Mouse (Mus musculus) spleen, postnatal 14 days (tissue): ENCODE results near the gene Cdh12.
"Not testable (repeated sequence)": the region's sequence is repeated elsewhere in the genome, so short reads cannot be mapped to it uniquely, and the experiment has no call there.

Experiments used
- DNase-seq, 2 experiments: peaks; one replicate each; pipeline ENCODE4 v3.0.0; 2021 to 2022; ENCODE audit warnings: low spot score in 2 of 2

The Cdh12 gene

DNA sequence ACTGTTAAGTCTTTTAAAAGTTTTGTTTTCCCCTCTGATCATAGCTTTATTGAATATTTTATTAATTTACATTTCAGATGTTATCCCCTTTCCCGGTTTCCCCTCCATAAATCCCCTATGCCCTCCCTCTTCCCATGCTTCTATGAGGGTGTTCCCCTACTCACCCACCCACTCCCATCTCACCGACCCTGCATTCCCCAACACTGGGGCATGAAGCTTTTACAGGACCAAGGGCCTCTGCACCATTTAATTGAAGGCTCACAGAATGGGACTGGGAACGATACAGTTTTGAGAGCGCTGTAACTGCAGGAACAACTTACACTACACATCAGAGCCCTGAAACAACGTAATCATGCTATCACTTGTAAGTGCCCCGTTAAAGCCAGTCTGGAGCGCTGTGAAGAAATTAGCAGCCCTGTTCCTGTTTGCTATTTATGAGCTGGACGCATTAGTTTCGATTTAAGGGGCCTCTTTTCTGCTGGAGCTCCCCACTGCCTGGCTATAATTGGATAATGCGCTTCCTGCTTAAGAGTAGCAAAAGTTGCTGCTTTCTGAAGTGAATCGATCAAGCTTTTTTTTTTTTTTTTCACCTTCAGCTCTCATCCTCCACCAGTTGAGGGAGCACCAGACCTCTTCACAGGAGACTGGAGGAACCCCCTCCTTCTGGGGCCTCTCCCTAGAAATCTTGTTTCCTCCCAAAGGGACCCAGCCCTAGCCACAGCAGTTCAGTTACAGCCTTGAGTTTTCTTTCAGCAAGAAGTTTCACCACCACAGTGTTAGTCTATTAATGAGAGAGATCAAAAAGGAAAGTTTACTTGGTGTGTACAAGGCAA is 660.2 kb downstream of the Cdh12 start:
- no peak for DNase-seq

DNA sequence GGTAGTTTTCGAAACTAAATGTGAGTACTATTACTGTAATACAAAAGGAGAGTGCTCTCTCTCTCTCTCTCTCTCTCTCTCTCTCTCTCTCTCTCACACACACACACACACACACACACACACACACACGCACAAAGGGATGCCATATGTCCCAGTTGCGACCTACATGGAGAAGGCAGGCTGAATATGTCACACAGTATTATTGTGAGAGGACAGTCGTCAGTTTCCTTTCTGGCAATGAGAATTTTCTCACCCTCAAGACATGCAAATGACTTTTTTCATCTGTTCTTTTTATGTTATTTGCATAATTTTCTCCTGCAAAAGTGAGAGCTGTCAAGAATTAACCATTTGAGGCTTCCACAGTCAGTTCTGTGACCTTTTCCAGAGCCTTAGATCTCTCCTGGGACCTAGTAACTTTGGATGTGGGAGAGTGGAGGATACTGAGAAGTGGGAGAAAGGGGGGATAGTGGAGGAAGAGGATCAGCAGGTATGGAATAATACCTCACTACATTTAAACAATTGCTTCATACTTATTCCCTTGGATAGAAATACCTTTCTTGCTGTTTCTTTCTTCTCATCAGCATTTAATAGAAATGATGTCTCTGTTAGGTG is 660.9 kb downstream of the Cdh12 start:
- DNase-seq: no peak

DNA sequence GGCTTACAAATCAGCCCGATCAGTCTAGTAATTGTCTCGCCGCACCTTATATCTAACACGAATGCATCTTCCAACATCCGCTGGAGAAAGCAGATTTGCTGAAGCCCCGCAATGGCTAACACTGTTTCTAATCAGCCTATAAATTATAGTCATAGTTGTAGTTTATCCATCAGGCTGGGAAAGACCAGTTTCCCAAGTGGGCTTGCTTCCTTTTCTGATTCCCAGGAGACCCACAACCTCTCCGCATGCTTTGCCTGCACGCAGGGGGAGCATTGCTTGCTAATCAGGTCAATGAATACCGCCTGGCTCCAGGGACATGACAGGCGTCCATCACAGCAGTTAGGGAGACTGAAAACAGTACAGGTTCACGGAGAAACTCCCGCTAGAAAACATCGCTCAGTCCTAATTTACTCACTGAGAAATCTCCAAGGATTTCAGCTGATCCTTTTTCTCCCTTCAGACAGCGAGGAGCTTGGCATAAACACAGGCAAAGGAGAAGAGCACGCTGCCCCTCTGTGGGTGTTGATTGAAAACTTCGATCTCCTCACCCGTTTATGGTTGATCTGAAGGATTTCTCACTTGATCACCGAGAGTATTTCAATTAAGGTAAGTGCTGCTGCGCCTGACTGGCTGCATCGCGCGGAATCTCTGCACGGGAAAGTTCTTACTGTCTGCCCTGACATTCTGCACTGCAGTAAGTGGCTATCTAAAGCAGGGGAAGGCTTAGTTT is 662.0 kb downstream of the Cdh12 start:
- no peak for DNase-seq

DNA sequence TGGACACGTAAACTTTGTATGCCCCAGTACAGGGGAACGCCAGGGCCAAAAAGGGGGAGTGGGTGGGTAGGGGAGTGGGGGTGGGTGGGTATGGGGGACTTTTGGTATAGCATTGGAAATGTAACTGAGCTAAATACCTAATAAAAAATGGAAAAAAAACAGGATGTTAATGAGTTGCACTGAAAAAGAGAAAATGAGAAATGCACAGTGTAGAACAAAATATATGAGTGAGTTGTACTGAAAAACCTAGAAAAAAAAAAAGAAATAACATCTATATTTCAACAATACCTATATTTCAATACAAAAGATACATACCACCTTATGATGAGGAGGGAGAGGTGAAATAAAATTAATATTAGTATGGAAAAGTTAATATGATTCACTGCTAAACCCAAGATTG is 665.7 kb downstream of the Cdh12 start:
- DNase-seq: not testable (repeated sequence)

DNA sequence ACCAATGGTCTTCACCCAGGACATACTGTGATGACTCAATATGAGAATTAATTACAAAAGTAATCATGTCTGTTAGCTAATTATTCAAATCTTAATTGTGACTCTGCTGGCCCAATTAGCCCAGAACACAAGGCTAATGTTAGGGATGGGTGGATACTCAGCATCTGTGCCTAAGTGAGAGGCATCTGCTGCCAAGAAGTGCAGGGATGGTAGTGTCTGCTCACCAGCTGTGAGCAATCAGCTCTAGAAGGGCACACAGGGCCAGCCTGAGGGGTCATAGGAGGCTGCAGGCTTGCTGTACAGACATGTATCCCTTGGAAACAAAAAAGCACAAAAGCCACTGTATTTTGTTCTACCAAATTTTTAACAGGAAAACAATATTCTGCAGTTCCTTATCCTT is 681.6 kb downstream of the Cdh12 start:
- DNase-seq: no peak

DNA sequence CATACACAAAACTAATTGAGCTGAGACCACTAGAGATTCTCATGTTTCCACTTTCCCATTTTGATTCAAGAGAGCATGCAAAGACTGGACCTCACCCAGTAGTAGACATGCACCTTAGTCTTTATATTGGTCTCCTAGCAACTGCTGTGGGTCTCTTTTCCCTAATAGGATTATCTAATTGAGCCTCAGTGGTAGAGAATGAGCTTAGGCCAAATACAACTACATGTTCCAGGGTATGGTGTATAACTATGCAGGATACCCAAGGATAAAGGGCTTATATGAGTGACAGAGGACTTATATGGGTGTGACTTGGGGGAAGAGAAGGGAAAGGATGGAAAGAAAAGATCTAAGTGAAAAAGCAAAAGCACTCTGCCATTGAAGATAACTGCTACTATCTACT is 683.9 kb downstream of the Cdh12 start:
- DNase-seq: no peak

DNA sequence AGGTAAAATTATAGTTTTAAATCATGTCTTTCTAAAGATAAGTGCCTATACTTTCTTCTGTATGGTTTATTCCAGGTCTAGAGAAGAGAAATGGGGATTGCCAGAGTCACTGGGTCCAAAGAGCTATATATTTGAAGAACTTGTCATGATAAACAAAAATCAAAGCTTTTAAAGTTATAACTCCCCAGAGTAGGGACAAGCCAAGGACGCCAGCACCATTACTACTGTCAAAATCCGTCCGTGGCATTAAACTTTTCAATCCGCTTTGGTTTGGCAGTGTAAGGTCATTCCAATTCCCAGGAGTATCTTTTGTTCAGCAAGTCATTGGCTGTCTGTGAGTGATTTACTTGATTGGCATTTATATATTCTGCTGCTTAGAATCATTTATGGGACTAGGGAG is 697.8 kb downstream of the Cdh12 start:
- DNase-seq: no peak

DNA sequence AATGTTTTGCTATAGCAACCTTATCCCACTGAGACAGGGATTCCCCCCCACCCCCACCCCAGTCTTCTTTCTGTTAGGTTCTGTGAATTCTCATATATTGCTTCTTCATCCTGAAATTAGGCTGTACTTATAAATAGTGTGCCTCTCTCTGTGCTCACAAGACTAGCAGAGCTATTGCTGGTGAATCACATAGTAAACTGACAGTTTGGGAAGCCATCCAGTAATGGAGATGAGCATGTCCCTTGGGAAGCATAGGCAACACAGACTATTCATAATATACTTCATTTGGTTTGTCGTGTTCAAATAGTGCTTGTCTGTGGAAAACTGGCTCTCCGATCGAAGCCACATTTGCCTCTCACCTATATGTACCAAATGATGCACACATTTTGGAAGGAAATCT is 704.5 kb downstream of the Cdh12 start:
- no peak for DNase-seq

DNA sequence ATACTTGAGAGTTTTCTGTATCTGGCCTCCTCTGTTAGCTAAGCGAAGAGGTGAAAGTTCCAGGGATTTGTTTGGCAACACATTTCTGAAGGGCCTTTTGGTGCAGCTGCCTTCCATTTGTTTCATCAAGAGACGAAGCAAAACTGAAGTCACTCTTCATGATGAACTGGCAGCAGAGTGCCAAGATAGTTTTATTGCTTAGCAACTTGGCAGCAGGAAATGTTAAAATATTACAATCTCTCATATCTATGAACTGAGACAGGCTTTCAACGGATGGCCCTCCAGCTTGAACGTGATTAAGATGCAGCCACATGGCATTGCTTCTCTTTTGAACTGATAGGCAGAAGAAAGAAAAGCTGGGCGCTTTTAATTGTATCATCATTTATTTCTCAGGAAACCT is 730.7 kb downstream of the Cdh12 start:
- DNase-seq: no peak

DNA sequence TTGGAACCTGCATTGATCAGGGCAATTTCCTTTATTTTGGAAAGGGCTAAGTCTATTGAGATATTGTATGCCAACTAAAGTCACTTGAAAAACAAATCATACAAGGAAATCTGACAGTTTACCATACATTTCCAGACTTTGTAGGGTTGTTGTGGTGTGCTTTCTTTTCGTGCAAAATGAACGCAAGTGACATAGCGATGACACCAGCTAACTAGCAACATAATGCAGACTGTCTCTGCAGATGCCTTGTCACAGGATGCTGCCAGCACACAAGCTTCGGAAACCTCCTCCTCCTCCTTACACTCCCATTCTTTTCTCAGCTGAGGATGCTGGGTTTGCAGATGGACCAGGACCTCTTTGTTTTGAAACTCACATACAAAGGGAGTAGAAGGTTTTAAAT is 731.1 kb downstream of the Cdh12 start:
- no peak for DNase-seq

DNA sequence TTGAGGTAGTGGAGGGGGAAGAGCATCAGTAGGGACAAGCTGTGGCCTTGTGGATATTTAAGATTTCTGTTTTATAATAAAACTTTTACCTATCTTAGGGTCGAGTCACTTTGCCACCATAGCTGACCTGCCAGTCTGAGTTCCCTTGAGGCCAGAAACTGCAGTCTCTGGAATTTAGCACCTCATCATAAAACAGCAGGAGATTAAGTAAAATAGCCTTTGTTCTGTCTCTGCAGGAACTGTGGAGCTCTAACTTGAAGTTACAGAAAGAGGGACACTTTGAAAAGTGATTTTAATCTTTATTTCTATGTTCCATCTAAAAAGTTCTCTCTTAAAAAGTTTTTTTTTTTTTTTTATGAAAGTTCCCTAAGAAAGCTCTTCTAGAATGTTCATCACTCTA is 736.7 kb downstream of the Cdh12 start:
- DNase-seq: no peak

DNA sequence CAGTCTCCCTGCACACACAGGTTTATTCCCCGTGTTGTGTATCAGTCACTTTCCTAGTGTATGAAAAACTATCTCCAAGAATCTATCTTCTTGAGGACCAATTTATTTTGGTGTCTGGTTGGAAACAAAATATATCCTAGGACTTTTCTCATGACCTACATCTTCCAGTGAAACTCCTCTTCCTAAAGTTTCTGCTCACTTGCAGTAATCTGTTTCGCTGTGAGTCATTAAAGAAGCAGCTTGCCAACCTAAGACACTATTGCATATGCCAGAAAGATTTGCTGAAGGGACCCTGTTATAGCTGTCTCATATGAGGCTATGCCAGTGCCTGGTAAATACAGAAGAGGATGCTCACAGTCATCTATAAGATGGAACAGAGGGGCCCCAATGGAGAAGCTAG is 761.0 kb downstream of the Cdh12 start:
- DNase-seq: not testable (repeated sequence)

DNA sequence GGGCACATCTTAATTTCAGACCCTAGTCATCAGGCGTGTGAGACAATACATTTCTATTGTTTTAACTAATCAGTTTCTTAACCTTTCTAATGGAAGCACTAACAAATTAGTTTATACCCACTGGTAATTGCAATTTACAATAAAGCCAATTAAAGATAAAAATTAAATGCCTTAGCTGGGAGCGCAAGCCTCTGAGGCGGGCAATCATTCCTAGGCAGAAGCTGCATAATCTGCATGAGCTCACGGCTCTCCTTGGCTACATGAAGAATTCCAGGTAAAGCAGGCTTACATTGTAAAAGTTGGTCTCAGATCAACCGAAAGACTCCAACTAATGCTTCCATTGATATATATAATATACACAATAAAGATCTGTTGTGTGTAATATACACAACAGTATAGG is 773.9 kb downstream of the Cdh12 start:
- DNase-seq: no peak

DNA sequence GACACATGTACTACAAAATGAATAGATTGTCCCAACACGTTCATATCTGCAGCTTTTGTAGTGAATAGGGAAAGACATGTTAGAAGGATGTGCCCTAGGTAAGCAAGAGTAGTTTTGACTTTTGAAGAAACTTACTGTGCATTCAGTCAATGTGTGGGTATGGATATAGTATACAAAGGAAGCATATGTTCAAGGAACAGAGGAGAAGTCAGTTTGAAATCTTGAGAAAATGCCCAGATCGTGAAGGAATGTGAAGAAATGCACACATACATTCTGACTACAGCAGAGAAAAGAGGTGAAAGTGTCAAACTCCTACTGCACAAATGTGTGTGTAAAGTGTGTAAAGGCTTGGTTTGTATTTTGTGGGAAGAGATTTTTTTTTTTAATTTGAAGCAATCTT is 812.3 kb downstream of the Cdh12 start:
- DNase-seq: no peak

DNA sequence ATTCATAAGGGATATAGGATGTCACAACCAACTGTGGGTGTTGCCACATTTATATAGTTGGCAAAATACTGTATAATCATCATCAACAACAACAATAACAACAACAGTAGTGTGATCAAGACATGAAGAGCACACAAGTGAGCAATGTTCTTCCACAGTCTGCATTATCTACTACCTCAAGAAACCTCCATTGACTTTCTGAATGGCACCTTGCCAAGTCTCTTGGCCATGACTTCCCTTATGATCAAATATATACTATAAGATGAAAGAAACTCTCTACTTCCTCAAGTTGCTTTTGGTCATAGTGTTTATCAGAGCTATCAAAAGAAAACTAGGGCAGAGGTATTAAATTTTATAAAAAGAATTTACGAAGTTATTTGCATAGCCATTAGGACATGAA is 820.8 kb downstream of the Cdh12 start:
- DNase-seq: no peak

DNA sequence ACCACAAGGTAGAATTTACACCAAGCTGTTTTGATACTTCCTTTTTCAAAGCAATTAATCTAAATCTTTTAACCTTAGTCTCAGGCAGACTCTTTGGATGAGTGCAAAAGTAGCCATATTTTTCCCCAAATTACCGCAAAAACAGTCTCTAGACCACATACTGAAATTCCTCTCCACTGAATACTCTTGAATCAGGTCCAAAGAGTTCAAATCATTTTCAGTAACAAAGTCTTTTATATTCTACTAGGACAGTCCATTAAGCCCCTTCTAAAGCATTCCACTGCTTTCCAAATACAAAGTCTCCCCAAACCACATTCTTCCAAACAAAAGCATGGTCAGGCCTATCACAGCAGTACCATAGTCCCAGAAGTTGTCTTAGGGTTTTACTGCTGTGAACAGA is 848.0 kb downstream of the Cdh12 start:
- DNase-seq: no peak

DNA sequence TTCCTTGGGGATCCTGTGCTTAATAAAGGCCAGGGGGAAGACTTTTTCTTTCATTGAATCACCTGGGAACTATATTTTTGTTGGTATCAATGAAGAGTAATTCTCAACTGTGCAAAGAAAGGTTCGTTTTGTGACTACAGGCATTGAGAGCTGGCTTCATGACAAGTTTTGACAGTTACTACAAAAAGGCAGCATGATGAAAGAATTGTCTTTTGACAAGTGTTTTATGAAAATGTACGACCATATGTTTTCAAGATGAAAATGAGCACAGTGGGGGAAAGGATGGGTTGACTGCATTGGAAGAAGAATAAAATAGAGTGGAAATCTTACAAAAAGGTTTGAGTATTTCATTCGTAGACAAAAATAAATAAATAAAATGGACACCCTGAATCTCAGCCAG is 866.4 kb downstream of the Cdh12 start:
- DNase-seq: no peak

DNA sequence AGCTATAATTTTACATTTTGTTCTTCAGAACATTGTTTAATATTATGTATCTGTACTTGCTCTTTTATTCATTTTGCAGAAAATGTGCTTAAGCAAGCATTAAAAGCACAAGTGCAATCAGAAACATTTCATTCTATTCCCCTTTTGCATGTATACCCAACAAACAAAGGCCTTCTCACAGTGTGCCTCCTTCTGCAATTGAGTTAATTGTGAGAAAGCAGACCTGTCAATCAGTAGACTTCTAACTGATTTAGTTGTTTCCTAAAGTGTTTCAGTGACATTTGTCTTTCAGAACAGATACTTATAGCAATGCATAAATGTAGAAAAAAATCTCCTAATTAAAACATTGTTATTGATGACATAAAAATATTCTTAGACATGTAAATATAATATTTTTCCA is 894.8 kb downstream of the Cdh12 start:
- DNase-seq: no peak

DNA sequence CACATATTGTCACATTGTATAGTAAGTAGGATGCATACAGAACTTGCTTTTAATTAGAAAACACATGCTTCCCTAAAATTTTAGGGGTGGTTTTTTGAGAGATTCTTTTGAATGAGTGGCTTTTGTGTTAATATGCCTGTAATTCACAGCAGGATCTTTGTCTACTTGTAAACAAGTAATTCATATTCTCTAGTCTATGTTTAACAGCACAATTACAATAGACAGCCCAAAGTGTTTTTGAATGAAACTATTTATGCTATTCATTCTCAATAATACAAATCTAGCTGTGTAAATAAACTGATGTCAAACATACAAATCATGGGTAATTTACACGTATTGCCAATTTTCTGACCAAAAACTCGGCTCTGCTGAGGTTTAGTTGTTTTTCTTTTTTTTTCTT is 895.3 kb downstream of the Cdh12 start:
- DNase-seq: no peak

DNA sequence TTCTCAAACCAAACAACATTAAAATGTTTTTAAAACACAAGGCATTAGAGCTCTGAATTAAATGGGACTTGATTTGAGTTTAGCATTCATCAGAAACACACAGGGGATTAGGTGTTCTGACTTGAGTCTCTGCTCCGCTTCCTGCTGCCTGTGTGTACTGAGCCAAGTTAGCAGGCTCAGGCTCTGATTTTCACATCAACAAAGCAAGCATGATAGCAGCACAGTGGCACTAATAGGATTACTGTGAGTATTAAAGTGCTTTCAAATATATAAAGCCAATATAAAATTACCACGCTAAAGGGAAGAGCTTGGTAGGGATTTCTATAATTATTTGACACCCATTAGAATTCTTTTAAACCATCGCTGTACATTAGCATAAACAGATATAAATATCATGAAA is 895.7 kb downstream of the Cdh12 start:
- no peak for DNase-seq

DNA sequence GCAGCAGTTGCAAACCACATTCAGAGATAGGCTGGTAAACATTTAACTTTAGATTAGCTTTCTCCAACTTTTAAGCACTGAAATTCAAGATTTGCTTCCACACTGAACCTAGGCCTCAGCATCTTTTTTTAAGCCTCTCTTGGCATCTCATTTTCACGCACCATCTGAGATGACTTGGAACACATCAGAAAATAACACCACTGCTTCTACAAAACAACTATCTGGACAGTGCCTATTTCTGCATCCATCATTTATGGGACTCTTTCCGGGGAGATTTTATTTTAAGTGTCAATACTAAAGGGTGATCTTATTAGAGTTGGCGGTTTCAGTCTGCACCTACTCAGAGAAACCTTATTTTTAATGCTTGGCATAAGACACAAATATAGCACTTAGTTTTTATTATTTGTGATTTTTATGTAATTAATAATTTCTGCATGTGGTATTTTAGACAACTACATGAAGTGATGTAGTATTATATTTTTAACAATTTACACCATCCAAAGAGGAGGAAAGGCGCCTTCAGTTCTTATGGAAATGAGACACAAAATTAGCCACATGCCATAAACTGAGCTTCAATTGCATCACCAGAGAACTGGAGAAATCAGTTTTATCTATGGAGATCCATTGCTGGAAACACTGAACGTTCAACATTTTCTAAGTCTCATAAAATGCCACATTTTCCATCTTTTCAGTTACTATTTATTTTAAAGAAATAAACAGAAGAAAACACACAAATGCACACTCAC is 906.5 kb downstream of the Cdh12 start:
- DNase-seq: no peak

DNA sequence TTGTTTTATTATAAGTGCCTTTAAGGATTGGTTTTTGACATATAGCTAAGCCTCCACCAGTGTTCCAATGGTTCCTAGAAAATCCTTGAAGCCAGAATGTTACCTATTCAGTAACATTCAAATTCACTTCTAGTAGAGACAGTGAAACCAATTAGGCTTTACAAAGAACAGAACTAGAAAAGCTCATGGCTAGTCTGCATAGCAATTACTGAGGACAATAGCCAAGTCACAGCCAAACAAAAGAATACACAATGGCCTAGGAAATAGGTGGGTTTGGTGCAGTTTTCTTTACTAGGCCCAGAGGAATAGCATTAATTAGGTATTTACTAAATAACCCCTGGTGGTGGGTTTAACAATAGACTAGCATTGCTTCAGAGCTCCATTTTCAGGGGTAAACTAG is 917.3 kb downstream of the Cdh12 start:
- no peak for DNase-seq
